Mouse (Mus musculus): ENCODE results near the gene Gm20498.

DNA sequence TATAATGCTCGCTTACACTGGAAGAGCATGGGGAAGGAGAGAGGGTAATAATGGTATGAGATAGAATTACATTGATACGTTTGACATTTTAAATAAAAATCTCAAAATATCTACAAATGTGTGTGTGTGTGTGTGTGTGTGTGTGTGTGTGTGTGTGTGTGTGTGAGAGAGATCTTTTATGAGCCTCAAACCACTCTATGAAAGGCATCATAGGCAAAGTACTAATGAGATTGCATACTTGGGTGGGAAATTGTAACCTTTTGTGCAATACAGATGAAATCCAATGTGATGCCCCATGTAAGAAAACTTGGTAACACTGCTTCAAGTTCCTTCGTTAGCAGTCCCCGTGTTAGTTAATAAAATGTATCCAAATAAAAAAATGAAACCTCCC is 319 bp upstream of the Gm20498 start:
- no peak for TF ChIP-seq GATA1 (IDR thresholded peaks at IDR 0.05; ENCODE audit: borderline replicate concordance, low read length)
- TF ChIP-seq FLI1 (IDR thresholded peaks at IDR 0.05; ENCODE audit: low read length): no peak

Data from megakaryocyte, embryonic 14.5 days (primary cell).